Mouse (Mus musculus) G1E (cell line): ENCODE data around the gene Crim1.

Experiments used
- CTCF ChIP-seq: IDR thresholded peaks from 2 replicates; pipeline ENCODE4 v1.5.1; 2012; ENCODE audit warnings: low read depth, low read length, inconsistent platforms, mixed read lengths
- GATA1 ChIP-seq: IDR thresholded peaks from 2 replicates; pipeline ENCODE4 v1.6.1; 2012; ENCODE audit warnings: borderline replicate concordance, low read length, inconsistent platforms, mixed read lengths
- GATA2 ChIP-seq: IDR thresholded peaks from 2 replicates; pipeline ENCODE4 v1.6.1; 2012; ENCODE audit warnings: low read depth, low read length, inconsistent platforms, borderline replicate concordance
- POLR2AphosphoS5 ChIP-seq: IDR thresholded peaks from 2 replicates; pipeline ENCODE4 v1.6.1; 2012; ENCODE audit warnings: low read depth, low read length, inconsistent platforms; ENCODE audit not compliant: insufficient replicate concordance
- TAL1 ChIP-seq: conservative IDR thresholded peaks from 2 replicates; pipeline ENCODE4 v1.6.1; 2012; ENCODE audit warnings: low read depth, low read length, inconsistent platforms, mixed read lengths

DNA sequence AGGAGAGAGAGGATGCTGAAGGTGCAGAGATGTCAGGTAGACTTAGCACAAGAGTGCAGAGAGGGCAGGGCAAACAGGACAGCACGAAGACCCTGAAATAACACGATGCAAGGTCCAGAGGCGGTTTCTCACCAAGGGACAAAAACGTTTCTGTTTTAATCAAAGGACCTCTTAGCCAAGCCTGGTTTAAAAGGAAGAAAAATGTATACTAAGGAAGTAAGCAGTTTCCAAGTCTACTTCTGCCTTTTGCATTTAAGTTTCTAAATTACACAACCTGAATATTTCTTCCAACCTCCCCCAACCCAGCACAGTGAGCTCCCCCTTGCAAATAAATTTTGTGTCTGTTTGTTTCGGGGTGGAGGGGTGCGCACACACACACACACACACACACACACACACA lies 173.1 kb downstream of the Crim1 start:
- TF ChIP-seq CTCF: no peak
- no peak for TF ChIP-seq POLR2AphosphoS5
- no peak for TF ChIP-seq GATA1
- no peak for TF ChIP-seq GATA2
- TF ChIP-seq TAL1: no peak
